Mouse (Mus musculus) embryonic facial prominence, embryonic 14.5 days (tissue): ENCODE measurements at regions not wholly inside any gene's neighbourhood (a gene's known extent, or its start where the extent isn't known, plus 50 kb on each side); places are given as distances from the start of the nearest gene placed in this dataset.

Experiments
- ATAC-seq: fragments of 200-750 bp; cut with Nextera tagmentation; 2 replicates; pipeline ENCODE4 v1.8.0; 2017; ENCODE audit warnings: low read depth, moderate number of reproducible peaks, moderate TSS enrichment
- DNase-seq: peaks from one replicate; pipeline ENCODE4 v3.0.0-alpha.2; 2015; ENCODE audit warnings: low spot score
- H3K27ac ChIP-seq: fragments of 300-500 bp; sonication (generic); replicated peaks from 2 replicates; pipeline ENCODE4 v1.5.1; 2014; ENCODE audit warnings: low read depth, mild to moderate bottlenecking, low read length, moderate library complexity
- H3K27me3 ChIP-seq: fragments of 300-500 bp; sonication (generic); replicated peaks from 2 replicates; pipeline ENCODE4 v1.6.1; 2014; ENCODE audit warnings: low read length; ENCODE audit not compliant: control insufficient read depth, insufficient read depth
- H3K36me3 ChIP-seq: fragments of 300-500 bp; sonication (generic); 2 replicates; pipeline ENCODE4 v1.6.1; 2014; ENCODE audit warnings: low read length, mixed read lengths; ENCODE audit not compliant: control insufficient read depth, insufficient read depth
- H3K4me1 ChIP-seq: fragments of 300-500 bp; sonication (generic); 2 replicates; pipeline ENCODE4 v1.6.1; 2014; ENCODE audit warnings: antibody characterized with exemption, low read length; ENCODE audit not compliant: control insufficient read depth, insufficient read depth
- H3K4me2 ChIP-seq: fragments of 300-500 bp; sonication (generic); 2 replicates; pipeline ENCODE4 v1.6.1; 2014; ENCODE audit warnings: low read depth, mild to moderate bottlenecking, low read length, moderate library complexity, mixed read lengths
- H3K4me3 ChIP-seq: fragments of 300-500 bp; sonication (generic); 2 replicates; pipeline ENCODE4 v1.5.1; 2014; ENCODE audit warnings: low read depth, mild to moderate bottlenecking, low read length
- H3K9ac ChIP-seq: fragments of 300-500 bp; sonication (generic); 2 replicates; pipeline ENCODE4 v1.6.1; 2014; ENCODE audit warnings: low read depth, mild to moderate bottlenecking, low read length, moderate library complexity, mixed read lengths
- H3K9me3 ChIP-seq: fragments of 300-500 bp; sonication (generic); 2 replicates; pipeline ENCODE4 v1.6.1; 2016; ENCODE audit warnings: low read length; ENCODE audit not compliant: control insufficient read depth
- WGBS: fragments of 180-500 bp; shearing (Covaris S2); extraction: QIAGEN DNeasy Blood & Tissue Kit; methylation state at CpG from one replicate; pipeline ENCODE4 v1.1.7; 2014; 5-methylcytosine and 5-hydroxymethylcytosine counted together

- Histone ChIP-seq H3K27me3 (no peaks in the 10 kb centered on the region), H3K4me2 (no peak overlapping the region), H3K4me3 (no peak overlapping the region), H3K27ac (no peak overlapping the region), H3K9ac (no peak overlapping the region), H3K4me1 (no peaks in the 10 kb centered on the region; the same call in 1 of the 2 replicates), H3K9me3 (no peaks in the 10 kb centered on the region), H3K36me3 (no peaks in the 10 kb centered on the region)
- WGBS: 79% methylated on average over 5 of the region's 5 CpGs
- DNase-seq (no peak), ATAC-seq (no peak)
Measured at GRCm38 (mm10) chr1:92331559-92332247, 136.2 kb upstream of the Hdac4 start.

GRCm38 (mm10) chr1:92330181-92330580, 134.7 kb upstream of the Hdac4 start:
- ATAC-seq (no peak), DNase-seq (no peak)
- Histone ChIP-seq H3K9me3 (no peaks in the 10 kb centered on the region), H3K9ac (no peak overlapping the region), H3K27me3 (no peaks in the 10 kb centered on the region), H3K4me2 (no peak overlapping the region), H3K27ac (no peak overlapping the region), H3K4me3 (no peak overlapping the region), H3K4me1 (no peaks in the 10 kb centered on the region; the same call in 1 of the 2 replicates), H3K36me3 (no peaks in the 10 kb centered on the region)
- 85% methylated on average over 5 of the region's 5 CpGs for WGBS

- Histone ChIP-seq H3K27me3 (no peaks in the 10 kb centered on the region), H3K4me2 (no peak overlapping the region), H3K9me3 (no peaks in the 10 kb centered on the region), H3K9ac (no peak overlapping the region), H3K36me3 (no peaks in the 10 kb centered on the region), H3K4me1 (no peaks in the 10 kb centered on the region; the same call in 1 of the 2 replicates), H3K4me3 (no peak overlapping the region), H3K27ac (no peak overlapping the region)
- DNase-seq (no peak), ATAC-seq (no peak)
- 75% methylated on average over 7 of the region's 7 CpGs for WGBS
Measured at GRCm38 (mm10) chr1:92329491-92329890, 134.0 kb upstream of the Hdac4 start.

GRCm38 (mm10) chr1:92327141-92327540, 131.6 kb upstream of the Hdac4 start:
- Histone ChIP-seq H3K4me2 (no peak overlapping the region), H3K9ac (no peak overlapping the region), H3K27me3 (no peaks in the 10 kb centered on the region), H3K4me3 (no peak overlapping the region), H3K9me3 (no peaks in the 10 kb centered on the region), H3K4me1 (no peaks in the 10 kb centered on the region; the same call in 1 of the 2 replicates), H3K36me3 (no peaks in the 10 kb centered on the region), H3K27ac (no peak overlapping the region)
- DNase-seq: no peak
- ATAC-seq: no peak
- 81% methylated on average over 6 of the region's 6 CpGs for WGBS

GRCm38 (mm10) chr1:92325281-92325680, 129.8 kb upstream of the Hdac4 start:
- ATAC-seq: no peak
- no peak for DNase-seq
- Histone ChIP-seq H3K27me3 (no peaks in the 10 kb centered on the region), H3K9ac (no peak overlapping the region), H3K9me3 (no peaks in the 10 kb centered on the region), H3K4me2 (no peak overlapping the region), H3K4me3 (no peak overlapping the region), H3K36me3 (no peaks in the 10 kb centered on the region), H3K27ac (no peak overlapping the region), H3K4me1 (no peaks in the 10 kb centered on the region)
- 85% methylated on average over 7 of the region's 7 CpGs for WGBS

GRCm38 (mm10) chr1:92324091-92324950, 128.8 kb upstream of the Hdac4 start:
- H3K4me2 ChIP-seq: no peak overlapping the region
- H3K27me3 ChIP-seq: no peaks in the 10 kb centered on the region
- no peaks in the 10 kb centered on the region for H3K9me3 ChIP-seq
- no peak overlapping the region for H3K4me3 ChIP-seq
- WGBS: 44% methylated on average over 14 of the region's 14 CpGs
- DNase-seq (peak; percentile 51), ATAC-seq (peak; percentile 26; the same call in 1 of the 2 replicates)
- no peaks in the 10 kb centered on the region for H3K36me3 ChIP-seq
- no peak overlapping the region for H3K9ac ChIP-seq
- no peak overlapping the region for H3K27ac ChIP-seq
- no peaks in the 10 kb centered on the region for H3K4me1 ChIP-seq

- no peaks in the 10 kb centered on the region for H3K36me3 ChIP-seq
- ATAC-seq: no peak
- no peaks in the 10 kb centered on the region for H3K9me3 ChIP-seq
- H3K4me2 ChIP-seq: no peak overlapping the region
- no peak for DNase-seq
- no peak overlapping the region for H3K9ac ChIP-seq
- 89% methylated on average over 4 of the region's 4 CpGs for WGBS
- peaks cover 3% of the 10 kb centered on the region; the same call in 1 of the 2 replicates for H3K4me1 ChIP-seq
- no peak overlapping the region for H3K4me3 ChIP-seq
- no peaks in the 10 kb centered on the region for H3K27me3 ChIP-seq
- no peak overlapping the region for H3K27ac ChIP-seq
Measured at GRCm38 (mm10) chr1:92317131-92317530, 121.6 kb upstream of the Hdac4 start.

- no peaks in the 10 kb centered on the region for H3K9me3 ChIP-seq
- ATAC-seq: no peak
- DNase-seq: peak; percentile 24
- H3K9ac ChIP-seq: peak overlapping the region; percentile 31; the same call in 1 of the 2 replicates
- H3K27me3 ChIP-seq: no peaks in the 10 kb centered on the region
- 24% methylated on average over 9 of the region's 10 CpGs for WGBS
- H3K4me3 ChIP-seq: no peak overlapping the region
- H3K4me1 ChIP-seq: peaks cover 3% of the 10 kb centered on the region; the same call in 1 of the 2 replicates
- no peak overlapping the region for H3K27ac ChIP-seq
- no peaks in the 10 kb centered on the region for H3K36me3 ChIP-seq
- peak overlapping the region; percentile 11; the same call in 1 of the 2 replicates for H3K4me2 ChIP-seq
Measured at GRCm38 (mm10) chr1:92316191-92316723, 120.8 kb upstream of the Hdac4 start.
